Mouse (Mus musculus) liver, embryonic 14.5 days (tissue): ENCODE measurements around the gene Kncn. TPM values are rescaled to one million over a fixed set of nuclear protein-coding genes. Genes with fewer than 3 reads are reported as not detected.

Experiments used
- ATAC-seq: fragments of 200-750 bp; cut with Nextera tagmentation; 2 replicates; pipeline ENCODE4 v1.8.0; 2017; ENCODE audit warnings: moderate number of reproducible peaks, mild to moderate bottlenecking, moderate library complexity; ENCODE audit not compliant: insufficient read depth
- DNase-seq, 3 experiments: peaks; one replicate each; pipeline ENCODE4 v3.0.0-alpha.2; 2012 to 2013; ENCODE audit warnings: low read depth in 3 of 3, low spot score in 3 of 3
- H3K27ac ChIP-seq: fragments of 300-500 bp; sonication (generic); 2 replicates; pipeline ENCODE4 v1.5.1; 2014; ENCODE audit warnings: moderate library complexity, mild to moderate bottlenecking, control low read depth, inconsistent platforms
- H3K27me3 ChIP-seq: fragments of 300-500 bp; sonication (generic); 2 replicates; pipeline ENCODE4 v1.6.1; 2014; ENCODE audit warnings: mild to moderate bottlenecking, low read length, moderate library complexity; ENCODE audit not compliant: control insufficient read depth, insufficient read depth
- H3K36me3 ChIP-seq: fragments of 300-500 bp; sonication (generic); replicated peaks from 2 replicates; pipeline ENCODE4 v1.6.1; 2014; ENCODE audit warnings: low read depth; ENCODE audit not compliant: control insufficient read depth, insufficient read depth
- H3K4me1 ChIP-seq, 2 experiments: fragments of 200-500 bp in 1 of 2; fragments of 300-500 bp in 1 of 2; sonication (generic) in 1 of 2; replicated peaks; 2 replicates each; pipeline ENCODE4 v1.6.1; 2012 to 2014; ENCODE audit warnings: antibody characterized with exemption in 1 of 2, inconsistent platforms in 1 of 2, low read length in 1 of 2; ENCODE audit not compliant: control insufficient read depth in 2 of 2, insufficient read depth in 2 of 2
- H3K4me2 ChIP-seq: fragments of 300-500 bp; sonication (generic); 2 replicates; pipeline ENCODE4 v1.6.1; 2014; ENCODE audit warnings: low read depth, mild to moderate bottlenecking, control low read depth, moderate library complexity
- H3K4me3 ChIP-seq, 2 experiments: fragments of 200-500 bp in 1 of 2; fragments of 300-500 bp in 1 of 2; sonication (generic) in 1 of 2; 2 replicates each; pipeline ENCODE4 v1.5.1; 2012 to 2014; ENCODE audit warnings: low read depth in 2 of 2, low read length in 2 of 2, mild to moderate bottlenecking in 2 of 2, control low read depth in 1 of 2, inconsistent platforms in 1 of 2, moderate library complexity in 1 of 2; ENCODE audit not compliant: insufficient read depth in 1 of 2
- H3K9ac ChIP-seq: fragments of 300-500 bp; sonication (generic); replicated peaks from 2 replicates; pipeline ENCODE4 v1.6.1; 2014; ENCODE audit warnings: mild to moderate bottlenecking, control low read depth, moderate library complexity
- H3K9me3 ChIP-seq: fragments of 300-500 bp; sonication (generic); 2 replicates; pipeline ENCODE4 v1.6.1; 2016; ENCODE audit warnings: low read length, mixed read lengths; ENCODE audit not compliant: control insufficient read depth
- CTCF ChIP-seq: IDR thresholded peaks from 2 replicates; pipeline ENCODE4 v1.5.1; 2016; ENCODE audit warnings: antibody characterized with exemption, low read depth, control low read depth
- EP300 ChIP-seq: IDR thresholded peaks from 2 replicates; pipeline ENCODE4 v1.6.1; 2016; ENCODE audit warnings: antibody characterized with exemption, low read depth
- WGBS: fragments of 180-500 bp; shearing (Covaris S2); extraction: QIAGEN DNeasy Blood & Tissue Kit; methylation state at CpG from one replicate; pipeline ENCODE4 v1.1.7; 2014; ENCODE audit not compliant: insufficient replicate concordance; 5-methylcytosine and 5-hydroxymethylcytosine counted together
- polyA plus RNA-seq, 2 experiments: library from polyadenylated mRNA; depleted of rRNA in 1 of 2; stranded (reverse) in 1 of 2; unstranded in 1 of 2; fragments of >200 nt; fragmentation: Nextera tagmentation in 1 of 2; extraction: Ambion mirVana in 1 of 2; gene quantifications; 2 replicates each; pipeline versions ENCODE4 v1.2.1 to v1.2.3; 2012 to 2014

Kncn gene
- polyA plus RNA-seq, 2 experiments, result 0.01 to 0.05 TPM

GRCm38 (mm10) chr4:115937061-115937976 is 53.1 kb downstream of the Kncn start:
- H3K4me2 ChIP-seq, result no peak overlapping the region
- no peak overlapping the region for H3K27ac ChIP-seq
- no peak for TF ChIP-seq EP300
- TF ChIP-seq CTCF, result no peak
- DNase-seq, result no peak
- H3K9ac ChIP-seq, result no peak overlapping the region
- H3K4me3 ChIP-seq, result no peak overlapping the region
- 4% methylated on average over 19 of the region's 19 CpGs for WGBS
- H3K27me3 ChIP-seq, result peaks cover 97% of the 10 kb centered on the region
- H3K4me1 ChIP-seq, result no peaks in the 10 kb centered on the region
- H3K9me3 ChIP-seq, result no peaks in the 10 kb centered on the region
- H3K36me3 ChIP-seq, result no peaks in the 10 kb centered on the region
- ATAC-seq, result no peak

GRCm38 (mm10) chr4:115938276-115939160 is 54.3 kb downstream of the Kncn start:
- no peak overlapping the region for H3K27ac ChIP-seq
- TF ChIP-seq EP300, result no peak
- WGBS, result 3% methylated on average over 37 of the region's 37 CpGs
- H3K4me3 ChIP-seq, result no peak overlapping the region
- H3K36me3 ChIP-seq, result no peaks in the 10 kb centered on the region
- ATAC-seq, result no peak
- no peaks in the 10 kb centered on the region for H3K4me1 ChIP-seq
- H3K9me3 ChIP-seq, result no peaks in the 10 kb centered on the region
- no peak for DNase-seq
- H3K27me3 ChIP-seq, result peaks cover 99% of the 10 kb centered on the region
- no peak overlapping the region for H3K4me2 ChIP-seq
- H3K9ac ChIP-seq, result no peak overlapping the region

Other genes with a start within 250 kb of the Kncn start
- gene Cyp4b1, start 236.7 kb upstream of the Kncn start, polyA plus RNA-seq (2012; rRNA removed), result 1.1 TPM in 2 replicates
- 1.6 and 2.2 TPM in 2 replicates for gene Cyp4b1, start 236.7 kb upstream of the Kncn start, polyA plus RNA-seq (2014; fragmentation: Nextera tagmentation; extraction: Ambion mirVana)
- 6.0 and 6.9 TPM in 2 replicates for gene Efcab14, start 146.7 kb upstream of the Kncn start, polyA plus RNA-seq (2012; rRNA removed)
- 12.0 and 12.6 TPM in 2 replicates for gene Efcab14, start 146.7 kb upstream of the Kncn start, polyA plus RNA-seq (2014; fragmentation: Nextera tagmentation; extraction: Ambion mirVana)
- gene Tex38, start 103.4 kb upstream of the Kncn start, polyA plus RNA-seq (2012; rRNA removed), result 0.07 TPM in 1 of 2 replicates, not detected in the other
- gene Tex38, start 103.4 kb upstream of the Kncn start, polyA plus RNA-seq (2014; fragmentation: Nextera tagmentation; extraction: Ambion mirVana), result not detected in 2 replicates
- gene Atpaf1, start 99.6 kb upstream of the Kncn start, polyA plus RNA-seq (2012; rRNA removed), result 5.5 and 8.5 TPM in 2 replicates
- 15.0 and 22.0 TPM in 2 replicates for gene Atpaf1, start 99.6 kb upstream of the Kncn start, polyA plus RNA-seq (2014; fragmentation: Nextera tagmentation; extraction: Ambion mirVana)
- 3.6 and 5.6 TPM in 2 replicates for gene Mob3c, start 56.3 kb upstream of the Kncn start, polyA plus RNA-seq (2012; rRNA removed)
- gene Mob3c, start 56.3 kb upstream of the Kncn start, polyA plus RNA-seq (2014; fragmentation: Nextera tagmentation; extraction: Ambion mirVana), result 4.2 and 5.0 TPM in 2 replicates
- gene Mknk1, start 45.2 kb upstream of the Kncn start, polyA plus RNA-seq (2012; rRNA removed), result 29.1 and 34.8 TPM in 2 replicates
- gene Mknk1, start 45.2 kb upstream of the Kncn start, polyA plus RNA-seq (2014; fragmentation: Nextera tagmentation; extraction: Ambion mirVana), result 21.3 and 24.7 TPM in 2 replicates
- not detected in 2 replicates for gene 6430628N08Rik, start 6.3 kb downstream of the Kncn start, polyA plus RNA-seq (2012; rRNA removed)
- not detected in 2 replicates for gene 6430628N08Rik, start 6.3 kb downstream of the Kncn start, polyA plus RNA-seq (2014; fragmentation: Nextera tagmentation; extraction: Ambion mirVana)
- gene Dmbx1, start 55.5 kb downstream of the Kncn start, polyA plus RNA-seq (2012; rRNA removed), result not detected in 2 replicates
- gene Dmbx1, start 55.5 kb downstream of the Kncn start, polyA plus RNA-seq (2014; fragmentation: Nextera tagmentation; extraction: Ambion mirVana), result not detected in 2 replicates
- 4.0 and 4.1 TPM in 2 replicates for gene Faah, start 133.5 kb downstream of the Kncn start, polyA plus RNA-seq (2012; rRNA removed)
- 3.8 and 5.4 TPM in 2 replicates for gene Faah, start 133.5 kb downstream of the Kncn start, polyA plus RNA-seq (2014; fragmentation: Nextera tagmentation; extraction: Ambion mirVana)
- gene Nsun4, start 169.5 kb downstream of the Kncn start, polyA plus RNA-seq (2012; rRNA removed), result 3.7 and 4.4 TPM in 2 replicates
- gene Nsun4, start 169.5 kb downstream of the Kncn start, polyA plus RNA-seq (2014; fragmentation: Nextera tagmentation; extraction: Ambion mirVana), result 7.0 and 8.6 TPM in 2 replicates
- 181 and 298 TPM in 2 replicates for gene Uqcrh, start 190.7 kb downstream of the Kncn start, polyA plus RNA-seq (2012; rRNA removed)
- 426 and 440 TPM in 2 replicates for gene Uqcrh, start 190.7 kb downstream of the Kncn start, polyA plus RNA-seq (2014; fragmentation: Nextera tagmentation; extraction: Ambion mirVana)
- gene Lrrc41, start 190.9 kb downstream of the Kncn start, polyA plus RNA-seq (2012; rRNA removed), result 13.4 and 14.5 TPM in 2 replicates
- gene Lrrc41, start 190.9 kb downstream of the Kncn start, polyA plus RNA-seq (2014; fragmentation: Nextera tagmentation; extraction: Ambion mirVana), result 24.1 and 27.0 TPM in 2 replicates
- gene Rad54l, start 239.3 kb downstream of the Kncn start, polyA plus RNA-seq (2012; rRNA removed), result 12.6 and 15.6 TPM in 2 replicates
- gene Rad54l, start 239.3 kb downstream of the Kncn start, polyA plus RNA-seq (2014; fragmentation: Nextera tagmentation; extraction: Ambion mirVana), result 24.4 and 26.0 TPM in 2 replicates
- gene Pomgnt1, start 239.4 kb downstream of the Kncn start, polyA plus RNA-seq (2012; rRNA removed), result 7.5 and 8.8 TPM in 2 replicates
- 10.3 and 10.7 TPM in 2 replicates for gene Pomgnt1, start 239.4 kb downstream of the Kncn start, polyA plus RNA-seq (2014; fragmentation: Nextera tagmentation; extraction: Ambion mirVana)